Mouse (Mus musculus): ENCODE measurements at regions not wholly inside any gene's neighbourhood (a gene's known extent, or its start where the extent isn't known, plus 50 kb on each side); places are given as distances from the start of the nearest gene placed in this dataset.
"Not testable (repeated sequence)": the region's sequence is repeated elsewhere in the genome, so short reads cannot be mapped to it uniquely, and the experiment has no call there.

GRCm38 (mm10) chr8:102064137-102064536, 721.3 kb downstream of the Cdh11 start:
- no peak overlapping the region for H3K27ac ChIP-seq (replicated peaks; ENCODE audit: low read depth, low read length)
- H3K9me3 ChIP-seq (ENCODE audit: control insufficient read depth, low read length) = no peaks in the 10 kb centered on the region
- H3K27me3 ChIP-seq (replicated peaks; ENCODE audit: control insufficient read depth, insufficient read depth, low read length) = no peaks in the 10 kb centered on the region
- no peak for ATAC-seq (ENCODE audit: low read depth)
- H3K4me2 ChIP-seq (ENCODE audit: low read depth, low read length) = no peak overlapping the region
- WGBS = 86% methylated on average over 2 of the region's 2 CpGs
- no peak overlapping the region for H3K4me3 ChIP-seq (ENCODE audit: low read depth, low read length)
- no peaks in the 10 kb centered on the region for H3K36me3 ChIP-seq (ENCODE audit: control insufficient read depth, insufficient read depth, low read length)
- no peaks in the 10 kb centered on the region for H3K4me1 ChIP-seq (ENCODE audit: control insufficient read depth, insufficient read depth, low read length)
- DNase-seq (ENCODE audit: low spot score) = no peak
- no peak overlapping the region for H3K9ac ChIP-seq (ENCODE audit: low read depth, low read length)

GRCm38 (mm10) chr8:102053429-102053828, 732.0 kb downstream of the Cdh11 start:
- no peaks in the 10 kb centered on the region for H3K36me3 ChIP-seq (ENCODE audit: control insufficient read depth, insufficient read depth, low read length)
- DNase-seq (ENCODE audit: low spot score) (no peak), ATAC-seq (ENCODE audit: low read depth) (no peak)
- H3K27me3 ChIP-seq (replicated peaks; ENCODE audit: control insufficient read depth, insufficient read depth, low read length) = no peaks in the 10 kb centered on the region
- no peak overlapping the region for H3K4me3 ChIP-seq (ENCODE audit: low read depth, low read length)
- no peak overlapping the region for H3K4me2 ChIP-seq (ENCODE audit: low read depth, low read length)
- H3K4me1 ChIP-seq (ENCODE audit: control insufficient read depth, insufficient read depth, low read length) = no peaks in the 10 kb centered on the region
- no peak overlapping the region for H3K27ac ChIP-seq (replicated peaks; ENCODE audit: low read depth, low read length)
- WGBS = 47% methylated on average over 3 of the region's 3 CpGs
- H3K9ac ChIP-seq (ENCODE audit: low read depth, low read length) = no peak overlapping the region
- H3K9me3 ChIP-seq (ENCODE audit: control insufficient read depth, low read length) = no peaks in the 10 kb centered on the region

- Histone ChIP-seq H3K4me1 (ENCODE audit: control insufficient read depth, insufficient read depth, low read length) (no peaks in the 10 kb centered on the region), H3K9me3 (ENCODE audit: control insufficient read depth, low read length) (no peaks in the 10 kb centered on the region), H3K4me2 (ENCODE audit: low read depth, low read length) (no peak overlapping the region), H3K27me3 (replicated peaks; ENCODE audit: control insufficient read depth, insufficient read depth, low read length) (no peaks in the 10 kb centered on the region), H3K36me3 (ENCODE audit: control insufficient read depth, insufficient read depth, low read length) (no peaks in the 10 kb centered on the region), H3K27ac (replicated peaks; ENCODE audit: low read depth, low read length) (no peak overlapping the region), H3K9ac (ENCODE audit: low read depth, low read length) (no peak overlapping the region), H3K4me3 (ENCODE audit: low read depth, low read length) (no peak overlapping the region)
- ATAC-seq (ENCODE audit: low read depth) (no peak; the same call in 1 of the 2 replicates), DNase-seq (ENCODE audit: low spot score) (peak; percentile 75)
- WGBS = 62% methylated on average over 5 of the region's 5 CpGs
Measured at GRCm38 (mm10) chr8:102026956-102027927, 758.2 kb downstream of the Cdh11 start.

- DNase-seq (ENCODE audit: low spot score) (no peak), ATAC-seq (ENCODE audit: low read depth) (no peak)
- H3K27me3 ChIP-seq (replicated peaks; ENCODE audit: control insufficient read depth, insufficient read depth, low read length) = no peaks in the 10 kb centered on the region
- no peak overlapping the region for H3K9ac ChIP-seq (ENCODE audit: low read depth, low read length)
- H3K4me1 ChIP-seq (ENCODE audit: control insufficient read depth, insufficient read depth, low read length) = no peaks in the 10 kb centered on the region
- H3K4me2 ChIP-seq (ENCODE audit: low read depth, low read length) = no peak overlapping the region
- no peak overlapping the region for H3K4me3 ChIP-seq (ENCODE audit: low read depth, low read length)
- no peaks in the 10 kb centered on the region for H3K36me3 ChIP-seq (ENCODE audit: control insufficient read depth, insufficient read depth, low read length)
- no peak overlapping the region for H3K27ac ChIP-seq (replicated peaks; ENCODE audit: low read depth, low read length)
- WGBS = 80% methylated on average over 1 of the region's 1 CpGs
- H3K9me3 ChIP-seq (ENCODE audit: control insufficient read depth, low read length) = no peaks in the 10 kb centered on the region
Measured at GRCm38 (mm10) chr8:102024472-102024871, 761.0 kb downstream of the Cdh11 start.

GRCm38 (mm10) chr8:102017776-102018175, 767.7 kb downstream of the Cdh11 start:
- no peaks in the 10 kb centered on the region for H3K9me3 ChIP-seq (ENCODE audit: control insufficient read depth, low read length)
- DNase-seq (ENCODE audit: low spot score) = peak; percentile 8
- ATAC-seq (ENCODE audit: low read depth) = no peak
- no peaks in the 10 kb centered on the region for H3K4me1 ChIP-seq (ENCODE audit: control insufficient read depth, insufficient read depth, low read length)
- H3K4me3 ChIP-seq (ENCODE audit: low read depth, low read length) = no peak overlapping the region
- H3K36me3 ChIP-seq (ENCODE audit: control insufficient read depth, insufficient read depth, low read length) = no peaks in the 10 kb centered on the region
- H3K9ac ChIP-seq (ENCODE audit: low read depth, low read length) = no peak overlapping the region
- 57% methylated on average over 2 of the region's 2 CpGs for WGBS
- no peak overlapping the region for H3K4me2 ChIP-seq (ENCODE audit: low read depth, low read length)
- H3K27ac ChIP-seq (replicated peaks; ENCODE audit: low read depth, low read length) = no peak overlapping the region
- no peaks in the 10 kb centered on the region for H3K27me3 ChIP-seq (replicated peaks; ENCODE audit: control insufficient read depth, insufficient read depth, low read length)

- WGBS = 83% methylated on average over 4 of the region's 4 CpGs
- H3K27me3 ChIP-seq (replicated peaks; ENCODE audit: control insufficient read depth, insufficient read depth, low read length) = no peaks in the 10 kb centered on the region
- H3K4me2 ChIP-seq (ENCODE audit: low read depth, low read length) = no peak overlapping the region
- ATAC-seq (ENCODE audit: low read depth) = no peak
- no peak overlapping the region for H3K9ac ChIP-seq (ENCODE audit: low read depth, low read length)
- H3K4me3 ChIP-seq (ENCODE audit: low read depth, low read length) = no peak overlapping the region
- H3K4me1 ChIP-seq (ENCODE audit: control insufficient read depth, insufficient read depth, low read length) = no peaks in the 10 kb centered on the region
- no peak overlapping the region for H3K27ac ChIP-seq (replicated peaks; ENCODE audit: low read depth, low read length)
- no peak for DNase-seq (ENCODE audit: low spot score)
- H3K9me3 ChIP-seq (ENCODE audit: control insufficient read depth, low read length) = no peaks in the 10 kb centered on the region
- no peaks in the 10 kb centered on the region for H3K36me3 ChIP-seq (ENCODE audit: control insufficient read depth, insufficient read depth, low read length)
Measured at GRCm38 (mm10) chr8:102000326-102001016, 785.0 kb downstream of the Cdh11 start.

GRCm38 (mm10) chr8:101996761-101997160, 788.7 kb downstream of the Cdh11 start:
- H3K4me2 ChIP-seq (ENCODE audit: low read depth, low read length); H3K36me3 ChIP-seq (ENCODE audit: control insufficient read depth, insufficient read depth, low read length); H3K4me3 ChIP-seq (ENCODE audit: low read depth, low read length); ATAC-seq (ENCODE audit: low read depth); DNase-seq (ENCODE audit: low spot score); H3K27me3 ChIP-seq (replicated peaks; ENCODE audit: control insufficient read depth, insufficient read depth, low read length); H3K9ac ChIP-seq (ENCODE audit: low read depth, low read length); H3K27ac ChIP-seq (replicated peaks; ENCODE audit: low read depth, low read length); H3K4me1 ChIP-seq (ENCODE audit: control insufficient read depth, insufficient read depth, low read length); H3K9me3 ChIP-seq (ENCODE audit: control insufficient read depth, low read length): not testable (repeated sequence)
- 85% methylated on average over 2 of the region's 2 CpGs for WGBS

GRCm38 (mm10) chr8:101956832-101957231, 828.6 kb downstream of the Cdh11 start:
- WGBS = 85% methylated on average over 2 of the region's 2 CpGs
- Histone ChIP-seq H3K4me2 (ENCODE audit: low read depth, low read length) (no peak overlapping the region), H3K9me3 (ENCODE audit: control insufficient read depth, low read length) (no peaks in the 10 kb centered on the region), H3K36me3 (ENCODE audit: control insufficient read depth, insufficient read depth, low read length) (no peaks in the 10 kb centered on the region), H3K4me3 (ENCODE audit: low read depth, low read length) (no peak overlapping the region), H3K27ac (replicated peaks; ENCODE audit: low read depth, low read length) (no peak overlapping the region), H3K27me3 (replicated peaks; ENCODE audit: control insufficient read depth, insufficient read depth, low read length) (no peaks in the 10 kb centered on the region), H3K9ac (ENCODE audit: low read depth, low read length) (no peak overlapping the region), H3K4me1 (ENCODE audit: control insufficient read depth, insufficient read depth, low read length) (no peaks in the 10 kb centered on the region)
- ATAC-seq (ENCODE audit: low read depth) (no peak), DNase-seq (ENCODE audit: low spot score) (no peak)
